Mouse (Mus musculus) limb, embryonic 11.5 days (tissue): ENCODE results near the gene Tceal7. TPM values are rescaled to one million over a fixed set of nuclear protein-coding genes. Genes with fewer than 3 reads are reported as not detected.
A peak's percentile ranks its signal among the peaks of the same experiment; 100 is the strongest.

Source experiments
- ATAC-seq: fragments of 200-750 bp; cut with Nextera tagmentation; 2 replicates; pipeline ENCODE4 v1.8.0; 2017; ENCODE audit warnings: low read depth; ENCODE audit not compliant: insufficient number of reproducible peaks, low FRiP score, low TSS enrichment
- DNase-seq: peaks from one replicate; pipeline ENCODE4 v3.0.0-alpha.2; 2015; ENCODE audit warnings: low spot score
- H3K27ac ChIP-seq: fragments of 300-500 bp; sonication (generic); replicated peaks from 2 replicates; pipeline ENCODE4 v1.5.1; 2014; ENCODE audit warnings: low read depth, mild to moderate bottlenecking, low read length
- H3K27me3 ChIP-seq: fragments of 300-500 bp; sonication (generic); 2 replicates; pipeline ENCODE4 v1.6.1; 2014; ENCODE audit warnings: mild to moderate bottlenecking, low read length, mixed read lengths; ENCODE audit not compliant: control insufficient read depth, insufficient read depth
- H3K36me3 ChIP-seq: fragments of 300-500 bp; sonication (generic); 2 replicates; pipeline ENCODE4 v1.6.1; 2014; ENCODE audit warnings: mild to moderate bottlenecking, low read length, moderate library complexity, mixed read lengths; ENCODE audit not compliant: control insufficient read depth, insufficient read depth
- H3K4me1 ChIP-seq: fragments of 300-500 bp; sonication (generic); 2 replicates; pipeline ENCODE4 v1.6.1; 2014; ENCODE audit warnings: low read length, mixed read lengths; ENCODE audit not compliant: control insufficient read depth, insufficient read depth
- H3K4me2 ChIP-seq: fragments of 300-500 bp; sonication (generic); 2 replicates; pipeline ENCODE4 v1.6.1; 2014; ENCODE audit warnings: low read depth, mild to moderate bottlenecking, moderate library complexity; ENCODE audit not compliant: severe bottlenecking
- H3K4me3 ChIP-seq: fragments of 300-500 bp; sonication (generic); 2 replicates; pipeline ENCODE4 v1.5.1; 2014; ENCODE audit warnings: low read depth, low read length
- H3K9ac ChIP-seq: fragments of 300-500 bp; sonication (generic); 2 replicates; pipeline ENCODE4 v1.6.1; 2014; ENCODE audit warnings: mild to moderate bottlenecking, low read length
- H3K9me3 ChIP-seq: fragments of 300-500 bp; sonication (generic); 2 replicates; pipeline ENCODE4 v1.6.1; 2016; ENCODE audit warnings: low read length; ENCODE audit not compliant: control insufficient read depth
- WGBS: fragments of 180-500 bp; shearing (Covaris S2); extraction: QIAGEN DNeasy Blood & Tissue Kit; methylation state at CpG from one replicate; pipeline ENCODE4 v1.1.7; 2014; 5-methylcytosine and 5-hydroxymethylcytosine counted together
- polyA plus RNA-seq: library from polyadenylated mRNA; unstranded; fragments of >200 nt; fragmentation: Nextera tagmentation; extraction: Ambion mirVana; gene quantifications from 2 replicates; pipeline ENCODE4 v1.2.1, GENCODE M21; 2014

Tceal7 gene
- polyA plus RNA-seq, 1 experiment from 2014 or later = 1.8 TPM

GRCm38 (mm10) chrX:136227768-136228167, 13.2 kb downstream of the Tceal7 start:
- Histone ChIP-seq H3K36me3 (no peaks in the 10 kb centered on the region), H3K4me3 (no peak overlapping the region), H3K27me3 (no peaks in the 10 kb centered on the region), H3K27ac (no peak overlapping the region), H3K4me1 (no peaks in the 10 kb centered on the region), H3K9ac (no peak overlapping the region), H3K4me2 (no peak overlapping the region), H3K9me3 (no peaks in the 10 kb centered on the region)
- WGBS = 65% methylated on average over 5 of the region's 5 CpGs
- no peak for ATAC-seq
- DNase-seq = no peak

GRCm38 (mm10) chrX:136238118-136238517, 23.5 kb downstream of the Tceal7 start:
- no peaks in the 10 kb centered on the region for H3K36me3 ChIP-seq
- WGBS = 58% methylated on average over 3 of the region's 3 CpGs
- no peak overlapping the region for H3K4me2 ChIP-seq
- DNase-seq (peak; percentile 33), ATAC-seq (no peak)
- no peaks in the 10 kb centered on the region for H3K9me3 ChIP-seq
- H3K4me3 ChIP-seq = no peak overlapping the region
- no peaks in the 10 kb centered on the region for H3K4me1 ChIP-seq
- no peak overlapping the region for H3K9ac ChIP-seq
- no peaks in the 10 kb centered on the region for H3K27me3 ChIP-seq
- H3K27ac ChIP-seq = no peak overlapping the region

- H3K9me3 ChIP-seq = no peaks in the 10 kb centered on the region
- ATAC-seq = no peak
- H3K9ac ChIP-seq = no peak overlapping the region
- H3K4me2 ChIP-seq = no peak overlapping the region
- H3K27me3 ChIP-seq = no peaks in the 10 kb centered on the region
- 87% methylated on average over 2 of the region's 2 CpGs for WGBS
- DNase-seq = no peak
- no peak overlapping the region for H3K27ac ChIP-seq
- H3K36me3 ChIP-seq = no peaks in the 10 kb centered on the region
- no peaks in the 10 kb centered on the region for H3K4me1 ChIP-seq
- no peak overlapping the region for H3K4me3 ChIP-seq
Observed at GRCm38 (mm10) chrX:136243181-136243580, 28.6 kb downstream of the Tceal7 start.

GRCm38 (mm10) chrX:136244574-136245229, 30.1 kb downstream of the Tceal7 start, which contains the start of gene Tceal9:
TSS of gene Tceal9 (plus strand) at chrX:136245079.
- no peaks in the 10 kb centered on the region for H3K4me1 ChIP-seq
- no peaks in the 10 kb centered on the region for H3K36me3 ChIP-seq
- peak within 1 kb of the TSS; percentile 53 for H3K4me3 ChIP-seq
- ATAC-seq (peak; percentile 90), DNase-seq (peak; percentile 81)
- H3K4me2 ChIP-seq = peak within 1 kb of the TSS; percentile 33
- peak within 1 kb of the TSS; percentile 52 for H3K27ac ChIP-seq
- H3K9me3 ChIP-seq = no peaks in the 10 kb centered on the region
- H3K9ac ChIP-seq = peak within 1 kb of the TSS; percentile 76
- 29% methylated on average over 20 of the region's 20 CpGs for WGBS
- no peaks in the 10 kb centered on the region for H3K27me3 ChIP-seq

- H3K27ac ChIP-seq = peak overlapping the region; percentile 52
- peak; percentile 49 for DNase-seq
- no peaks in the 10 kb centered on the region for H3K4me1 ChIP-seq
- WGBS = 16% methylated on average over 15 of the region's 15 CpGs
- no peaks in the 10 kb centered on the region for H3K36me3 ChIP-seq
- no peaks in the 10 kb centered on the region for H3K9me3 ChIP-seq
- peak overlapping the region; percentile 53 for H3K4me3 ChIP-seq
- no peaks in the 10 kb centered on the region for H3K27me3 ChIP-seq
- peak overlapping the region; percentile 76 for H3K9ac ChIP-seq
- peak overlapping the region; percentile 33 for H3K4me2 ChIP-seq
- ATAC-seq = peak; percentile 61
Observed at GRCm38 (mm10) chrX:136245521-136246071, 31.0 kb downstream of the Tceal7 start.

- Histone ChIP-seq H3K4me3 (no peak overlapping the region), H3K4me1 (no peaks in the 10 kb centered on the region), H3K9me3 (no peaks in the 10 kb centered on the region), H3K27me3 (no peaks in the 10 kb centered on the region), H3K4me2 (no peak overlapping the region), H3K9ac (no peak overlapping the region), H3K36me3 (no peaks in the 10 kb centered on the region), H3K27ac (no peak overlapping the region)
- DNase-seq (no peak), ATAC-seq (no peak)
- 80% methylated on average over 6 of the region's 6 CpGs for WGBS
Observed at GRCm38 (mm10) chrX:136248811-136249210, 34.2 kb downstream of the Tceal7 start.

GRCm38 (mm10) chrX:136249671-136250070, 35.1 kb downstream of the Tceal7 start:
- Histone ChIP-seq H3K4me2 (no peak overlapping the region), H3K9me3 (no peaks in the 10 kb centered on the region), H3K4me3 (no peak overlapping the region), H3K4me1 (no peaks in the 10 kb centered on the region), H3K27ac (no peak overlapping the region), H3K36me3 (no peaks in the 10 kb centered on the region), H3K27me3 (no peaks in the 10 kb centered on the region), H3K9ac (no peak overlapping the region)
- WGBS = 73% methylated on average over 7 of the region's 7 CpGs
- ATAC-seq (no peak), DNase-seq (no peak)

- WGBS = 55% methylated on average over 6 of the region's 6 CpGs
- ATAC-seq (no peak), DNase-seq (no peak)
- Histone ChIP-seq H3K9ac (no peak overlapping the region), H3K27ac (no peak overlapping the region), H3K27me3 (no peaks in the 10 kb centered on the region), H3K4me1 (no peaks in the 10 kb centered on the region), H3K4me3 (no peak overlapping the region), H3K4me2 (no peak overlapping the region), H3K36me3 (no peaks in the 10 kb centered on the region), H3K9me3 (no peaks in the 10 kb centered on the region)
Observed at GRCm38 (mm10) chrX:136252023-136252729, 37.6 kb downstream of the Tceal7 start.
